Mouse (Mus musculus): Measurements from ENCODE around the gene Rtkn2.
A peak's percentile ranks its signal among the peaks of the same experiment; 100 is the strongest.

Gene Rtkn2

DNA sequence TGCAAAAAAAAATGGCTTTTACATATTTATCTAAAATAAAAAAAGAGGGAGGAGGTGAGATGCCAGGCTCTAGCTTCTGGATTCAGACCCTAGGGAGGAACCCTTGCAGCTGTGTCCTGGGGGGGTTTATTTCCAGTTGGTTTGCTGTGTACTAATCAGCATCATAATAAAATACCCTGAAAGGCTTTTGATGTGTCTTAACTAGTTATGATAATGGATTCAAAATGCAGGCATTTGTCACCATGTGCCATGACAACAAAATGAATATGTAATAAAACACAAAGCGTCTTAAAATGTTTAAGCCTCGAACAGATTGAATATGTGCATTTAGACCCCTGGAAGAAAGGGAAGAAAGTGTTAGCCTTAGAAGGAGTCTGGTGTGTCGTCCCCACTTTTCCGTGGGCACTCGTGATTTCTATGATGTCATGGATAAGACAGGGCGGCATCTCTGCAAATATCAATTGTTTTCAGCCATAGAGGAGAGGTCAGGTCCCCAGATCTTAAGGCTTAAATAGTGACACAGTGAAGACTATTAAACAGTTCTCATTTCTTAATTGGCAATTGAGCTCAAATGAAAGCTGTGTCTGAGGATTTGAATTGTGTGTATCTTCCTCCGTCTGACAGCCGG lies 59.7 kb downstream of the Rtkn2 start:
- DNase-seq (ENCODE audit: extremely low spot score, low read depth, low spot score) = no peak

DNA sequence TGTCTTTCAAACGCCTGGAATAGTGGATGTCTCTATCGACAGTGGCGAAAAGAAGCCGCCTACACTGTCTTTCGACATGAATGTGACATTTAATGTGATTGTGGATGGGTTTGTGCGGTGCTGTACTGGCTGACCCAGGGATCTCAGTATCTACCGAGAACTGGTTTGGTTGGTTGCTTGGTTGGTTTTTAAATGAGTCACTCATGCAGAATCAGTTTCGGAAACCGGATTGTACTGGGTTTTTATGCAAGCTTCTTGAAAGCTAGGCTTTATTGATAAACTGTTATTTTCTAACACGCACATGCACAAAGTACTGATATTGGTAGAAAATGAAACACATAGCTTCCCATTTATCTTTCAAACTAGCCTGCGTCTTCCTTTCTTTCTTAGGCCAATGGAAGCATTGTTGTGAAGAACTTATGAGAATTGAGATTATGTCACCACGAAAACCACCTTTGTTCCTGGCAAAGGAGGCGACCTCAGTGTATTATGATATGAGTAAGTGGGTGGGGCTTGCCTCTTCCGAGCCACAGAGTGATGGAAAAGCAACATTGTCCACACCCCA lies 60.4 kb downstream of the Rtkn2 start:
- no peak for DNase-seq (ENCODE audit: extremely low spot score, low read depth, low spot score)

DNA sequence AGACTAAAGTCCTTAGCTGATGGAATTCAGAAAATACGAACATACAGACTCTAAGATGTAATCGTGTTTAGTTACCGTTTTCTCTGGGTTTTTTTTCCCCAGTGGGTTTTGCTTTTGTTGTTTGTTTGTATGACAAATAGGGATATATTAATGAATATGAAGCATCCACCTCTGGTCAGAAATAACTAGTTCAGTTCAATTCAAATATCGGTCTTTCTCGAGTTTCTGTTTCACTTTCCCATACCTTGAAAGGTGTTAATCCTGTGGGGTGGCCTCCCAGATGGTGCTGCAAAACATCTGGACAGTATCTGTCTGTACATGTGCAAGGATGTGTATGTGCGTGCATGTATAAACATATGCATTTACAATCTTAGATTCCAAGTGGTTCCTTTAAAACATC lies 61.0 kb downstream of the Rtkn2 start:
- DNase-seq (ENCODE audit: extremely low spot score, low read depth, low spot score) = no peak

DNA sequence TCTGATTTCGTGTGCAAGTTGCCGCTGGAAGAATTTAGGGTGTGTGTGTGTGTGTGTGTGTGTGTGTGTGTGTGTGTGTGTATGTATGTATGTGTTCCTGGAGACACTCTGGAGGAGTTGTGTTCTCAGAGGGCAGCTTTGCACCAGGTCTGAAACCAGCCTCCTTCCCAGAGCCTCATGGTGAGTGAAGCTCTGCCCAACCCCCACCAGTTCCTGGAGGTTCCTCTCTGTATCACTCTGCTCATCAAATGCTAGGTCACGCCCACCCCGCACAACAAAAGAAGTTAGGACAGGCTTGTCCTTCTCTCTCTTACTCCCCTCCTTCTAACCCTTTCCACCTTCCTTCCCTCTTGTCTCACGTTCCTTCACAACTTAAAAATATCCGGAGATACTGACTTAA lies 64.6 kb downstream of the Rtkn2 start:
- DNase-seq (ENCODE audit: extremely low spot score, low read depth, low spot score) = no peak

DNA sequence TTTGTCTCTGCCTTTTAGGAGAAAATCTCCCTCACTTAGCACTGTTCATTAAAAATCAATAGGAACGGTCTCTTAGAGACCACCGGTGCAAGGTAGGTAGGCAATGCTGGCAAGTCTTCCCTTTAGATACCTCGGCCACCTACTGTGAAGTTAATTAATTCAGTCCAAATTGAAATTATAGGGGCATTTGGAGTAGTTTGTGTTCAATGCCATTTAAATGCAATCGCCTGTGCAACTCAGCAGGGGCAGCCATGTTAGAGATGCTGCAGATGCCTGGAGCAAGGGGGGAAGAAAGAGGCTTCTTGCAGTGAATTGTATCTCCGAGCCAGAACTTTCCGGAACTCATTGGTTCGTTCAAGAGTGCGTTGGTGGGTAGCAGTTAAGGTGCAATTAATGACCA lies 65.5 kb downstream of the Rtkn2 start:
- DNase-seq (ENCODE audit: extremely low spot score, low read depth, low spot score) = no peak

DNA sequence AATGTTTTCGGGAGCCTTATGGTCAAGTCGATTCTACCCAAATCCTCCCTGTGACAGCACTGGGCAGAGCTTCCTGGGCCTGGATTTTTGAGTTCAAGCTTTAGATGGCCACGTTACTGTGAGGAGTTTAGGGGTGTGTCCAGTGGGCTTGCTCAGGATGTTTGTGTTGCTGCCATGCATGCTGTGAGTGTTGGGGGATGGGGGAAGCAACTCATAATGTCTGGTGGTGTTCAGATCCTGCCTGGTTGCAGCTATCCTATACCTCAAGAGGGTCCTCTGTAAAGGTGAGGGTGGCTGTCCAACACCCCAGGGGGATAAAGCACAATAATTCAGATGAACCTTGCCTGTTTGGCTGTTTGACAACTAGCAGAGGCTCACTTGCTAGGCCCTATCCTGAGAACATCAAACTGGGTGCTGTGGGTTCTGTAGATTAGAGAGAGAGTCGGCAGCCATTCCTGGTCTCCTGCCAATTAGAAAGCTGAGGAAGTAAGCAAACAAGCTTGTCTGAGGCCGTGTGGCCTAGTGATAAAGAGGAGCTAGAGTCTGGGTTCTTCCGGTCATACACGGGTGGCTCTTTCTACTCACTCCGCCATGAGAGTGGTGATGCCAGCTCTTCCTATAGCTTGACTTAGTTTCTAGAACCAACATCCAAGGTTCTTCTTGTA lies 69.4 kb downstream of the Rtkn2 start:
- no peak for DNase-seq (ENCODE audit: extremely low spot score, low read depth, low spot score)

DNA sequence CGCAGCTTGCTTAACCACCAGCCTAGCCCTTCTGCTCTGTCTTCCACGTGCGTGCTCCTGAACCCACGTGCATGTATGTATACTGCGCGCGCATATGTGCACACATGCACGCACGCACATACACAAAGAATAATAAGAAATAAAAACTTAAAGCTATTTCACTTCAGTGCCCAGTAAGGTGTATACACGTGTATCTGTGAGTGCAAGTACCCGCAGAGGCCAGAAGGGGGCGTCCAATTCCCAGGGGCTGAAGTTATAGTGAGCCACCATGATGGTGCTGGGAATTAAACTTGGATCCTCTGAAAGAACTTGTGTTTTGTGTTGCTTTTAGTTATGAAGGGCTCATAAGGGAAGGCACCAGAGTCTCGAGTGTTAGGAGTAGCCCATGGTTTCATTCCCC lies 71.5 kb downstream of the Rtkn2 start:
- DNase-seq (ENCODE audit: extremely low spot score, low read depth, low spot score) = no peak

DNA sequence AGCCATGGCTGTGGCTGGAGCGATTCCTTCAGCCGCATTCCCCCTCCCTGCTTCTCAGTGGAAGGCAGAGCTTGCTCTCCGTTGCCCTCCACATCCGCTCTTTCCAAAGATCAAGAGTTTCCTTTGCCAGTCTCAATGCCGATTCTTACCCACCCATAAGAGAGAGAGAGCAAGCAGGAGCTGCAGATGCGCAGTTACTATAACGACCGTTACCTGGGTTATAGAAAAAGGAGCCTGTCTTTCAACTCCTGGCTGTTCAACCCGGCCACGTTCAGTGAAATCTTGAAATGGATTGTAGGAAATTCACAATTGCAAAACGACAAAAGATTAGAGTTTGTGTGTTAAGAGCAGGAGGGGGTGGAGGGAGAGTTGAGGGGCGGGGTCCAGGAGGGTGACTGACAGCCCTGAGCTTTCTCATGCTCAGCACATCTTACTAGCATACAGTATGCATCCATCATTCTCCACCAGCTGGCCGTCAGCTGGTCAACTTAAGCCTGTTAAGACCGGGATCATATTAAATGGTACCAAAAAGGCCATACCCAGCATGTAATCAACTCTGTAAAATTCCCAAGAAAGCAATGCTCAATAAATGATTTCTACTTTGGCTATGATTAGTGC lies 72.1 kb downstream of the Rtkn2 start:
- no peak for DNase-seq (ENCODE audit: extremely low spot score, low read depth, low spot score)

DNA sequence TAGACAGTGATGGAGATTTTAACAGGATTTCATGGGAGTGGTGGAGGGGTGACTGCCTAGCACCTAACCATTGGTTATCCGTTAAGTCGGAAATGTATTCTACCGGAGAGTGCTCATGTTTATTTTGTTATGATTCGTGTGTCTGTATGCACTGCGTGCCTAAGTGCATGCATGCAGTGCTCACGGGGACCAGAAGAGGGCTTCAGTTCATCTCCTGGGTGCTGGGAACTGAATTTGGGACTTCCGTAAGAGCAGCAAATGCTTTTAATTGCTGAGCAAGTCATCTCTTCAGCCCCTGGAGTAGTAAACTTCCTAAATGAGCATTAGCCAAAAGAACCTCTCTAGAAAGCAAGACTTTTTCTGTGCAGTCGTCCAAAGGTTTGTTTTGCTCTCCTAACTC lies 72.9 kb downstream of the Rtkn2 start:
- no peak for DNase-seq (ENCODE audit: extremely low spot score, low read depth, low spot score)

DNA sequence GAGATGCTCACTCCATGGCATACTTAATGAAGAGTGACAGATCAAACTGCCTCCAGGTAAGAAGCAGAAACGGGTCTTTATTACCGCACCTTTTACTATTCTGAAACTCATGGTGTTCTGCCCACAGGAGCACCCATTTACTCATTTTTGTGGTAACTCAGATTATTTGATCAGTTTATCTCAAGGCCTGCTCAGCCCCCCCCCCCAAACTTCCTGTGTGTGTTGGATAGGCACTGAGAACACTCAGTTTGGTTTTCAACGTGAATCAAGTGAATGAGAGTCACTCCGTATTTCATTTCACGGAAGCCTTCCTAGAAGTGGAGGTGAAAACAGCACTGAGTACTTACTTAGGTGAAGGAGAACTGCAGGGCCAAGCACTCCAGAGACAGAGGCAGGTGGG lies 74.8 kb downstream of the Rtkn2 start:
- DNase-seq (ENCODE audit: extremely low spot score, low read depth, low spot score) = no peak

DNA sequence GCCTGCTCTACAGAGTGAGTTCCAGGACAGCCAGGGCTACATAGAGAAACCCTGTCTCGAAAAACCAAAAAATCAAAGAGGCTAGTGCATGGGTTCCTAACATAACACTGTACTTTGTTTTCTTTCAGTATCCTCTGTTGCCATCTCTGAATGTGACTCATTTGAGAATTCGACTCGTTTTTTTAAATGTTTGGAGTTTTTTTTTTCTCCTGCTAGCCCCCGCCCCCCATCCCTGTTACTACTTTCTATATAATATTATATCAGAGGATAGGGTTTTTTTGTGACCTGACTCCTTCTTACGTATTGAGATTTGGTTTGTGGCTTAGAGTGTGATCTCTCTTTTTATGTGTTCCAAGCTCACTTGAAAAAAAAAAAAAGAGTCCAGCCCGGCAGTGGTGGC lies 75.3 kb downstream of the Rtkn2 start:
- DNase-seq (ENCODE audit: extremely low spot score, low read depth, low spot score) = no peak

DNA sequence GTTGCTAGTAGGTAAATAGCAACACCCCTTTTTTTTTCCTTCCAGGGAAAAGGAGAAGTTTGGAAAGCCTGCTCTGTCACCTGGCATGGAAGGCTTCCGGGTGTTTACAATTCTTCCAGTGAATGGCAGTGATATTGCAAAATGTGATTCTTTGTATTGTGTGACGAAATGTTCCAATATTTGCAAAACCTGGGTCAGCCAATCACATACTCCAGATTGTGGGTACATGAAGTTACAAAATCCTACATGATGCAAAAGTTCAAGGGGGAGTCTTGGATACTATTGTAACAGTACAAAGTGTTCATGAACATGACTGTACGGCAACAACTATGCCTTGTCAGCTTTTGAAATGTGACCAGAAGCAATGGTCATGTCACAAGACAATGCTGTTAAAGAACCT lies 78.5 kb downstream of the Rtkn2 start:
- no peak for DNase-seq (ENCODE audit: extremely low spot score, low read depth, low spot score)

DNA sequence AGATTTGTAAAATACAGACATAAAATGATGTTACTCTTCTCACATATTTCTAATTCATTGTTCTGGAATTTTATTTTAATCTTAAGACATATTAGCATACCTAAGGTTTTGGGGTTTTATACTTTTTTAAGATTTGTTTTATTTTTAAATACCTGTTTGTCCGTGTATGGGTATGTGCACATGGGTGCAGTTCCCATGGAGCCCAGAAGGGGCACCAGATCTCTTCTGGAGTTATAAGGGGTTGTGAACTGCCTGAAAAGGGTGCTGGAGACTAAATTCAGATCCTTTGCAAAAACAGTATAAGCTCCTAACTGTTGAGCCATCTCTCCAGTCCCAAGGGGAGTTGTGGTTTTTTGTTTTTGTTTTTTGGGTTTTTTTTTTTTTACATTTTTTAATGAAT lies 79.0 kb downstream of the Rtkn2 start:
- no peak for DNase-seq (ENCODE audit: extremely low spot score, low read depth, low spot score)

DNA sequence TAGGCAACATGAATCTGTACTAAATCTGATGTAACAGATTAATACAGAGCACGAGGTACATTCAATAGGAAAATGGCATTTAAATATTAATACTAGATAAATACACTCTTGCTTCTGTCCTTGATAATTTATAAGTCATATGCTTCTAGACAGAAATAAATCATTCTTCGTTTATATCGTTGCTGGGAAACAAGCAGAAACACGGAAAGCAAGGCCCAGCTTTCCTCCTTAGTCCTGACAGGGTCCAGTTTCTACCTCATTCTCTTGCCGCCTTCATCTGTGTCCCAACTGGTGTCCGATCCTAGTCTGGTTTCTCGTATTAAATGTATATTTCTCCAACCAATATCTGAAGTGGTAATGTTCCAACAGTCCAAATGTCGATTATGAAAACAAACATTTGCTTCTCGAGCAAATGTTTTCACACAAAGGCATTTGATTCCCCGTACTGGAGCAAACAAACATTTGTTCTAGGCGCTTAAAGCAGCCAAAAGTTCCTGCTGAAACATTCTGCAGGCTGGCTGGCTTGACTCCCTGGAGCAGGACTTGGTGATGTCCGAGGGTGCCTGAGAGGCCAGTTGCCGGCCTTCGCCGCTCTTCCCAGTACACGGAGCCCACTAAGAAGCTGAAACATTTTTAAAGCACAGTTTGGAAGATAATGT lies 81.3 kb downstream of the Rtkn2 start:
- no peak for DNase-seq (ENCODE audit: extremely low spot score, low read depth, low spot score)

DNA sequence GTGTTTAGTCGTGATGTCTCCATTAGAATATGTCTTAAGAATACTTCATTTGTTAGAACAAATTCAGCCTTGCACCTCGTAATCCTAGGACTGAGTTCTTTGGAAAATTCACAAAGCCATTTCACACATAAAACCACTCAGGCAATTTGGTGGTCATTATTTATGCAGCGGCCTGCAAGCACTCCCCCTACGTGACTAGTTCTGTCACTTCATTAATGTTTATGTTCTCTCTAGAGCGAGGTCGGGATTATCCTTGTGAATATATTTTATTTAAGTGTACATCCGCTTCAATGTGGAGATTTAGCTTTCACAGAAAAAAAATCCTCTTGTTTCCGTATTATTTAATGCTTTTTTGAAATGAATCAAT lies 81.9 kb downstream of the Rtkn2 start:
- DNase-seq (ENCODE audit: extremely low spot score, low read depth, low spot score) = peak; percentile 12

DNA sequence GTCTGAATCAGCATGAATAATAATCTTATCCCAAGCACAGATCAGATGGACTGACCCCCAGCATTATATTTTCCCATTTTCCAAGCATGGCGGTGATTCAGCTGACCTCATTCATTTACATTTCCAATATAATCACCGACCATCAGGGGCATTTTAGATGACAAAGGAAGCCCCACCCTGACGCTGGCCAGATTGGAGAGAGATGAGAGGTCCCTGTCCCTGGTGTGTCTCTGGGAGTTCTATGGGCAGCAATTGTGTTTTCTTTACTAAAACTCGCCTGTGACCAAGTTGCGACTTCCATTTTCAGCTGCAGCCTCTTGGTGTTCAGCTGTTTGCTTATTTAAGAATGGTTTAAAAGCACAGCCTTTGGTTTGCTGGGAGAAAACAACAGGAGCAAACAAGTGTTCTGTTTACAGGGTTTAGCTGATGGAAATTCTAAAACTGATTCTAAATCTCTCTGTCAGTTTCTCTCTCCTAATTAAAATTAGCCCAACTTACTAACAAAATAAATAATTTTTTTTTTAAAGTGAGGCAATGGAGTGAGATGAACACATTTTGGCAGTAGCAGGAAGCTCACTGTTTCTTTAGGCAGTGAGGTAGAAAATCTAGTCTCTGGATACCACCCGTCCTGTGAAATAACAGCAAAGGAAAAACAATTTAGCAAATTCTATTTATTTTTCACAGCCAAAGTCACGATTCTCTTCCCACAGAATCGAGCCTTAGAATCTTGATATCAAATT lies 84.6 kb downstream of the Rtkn2 start:
- DNase-seq (ENCODE audit: extremely low spot score, low read depth, low spot score) = no peak

DNA sequence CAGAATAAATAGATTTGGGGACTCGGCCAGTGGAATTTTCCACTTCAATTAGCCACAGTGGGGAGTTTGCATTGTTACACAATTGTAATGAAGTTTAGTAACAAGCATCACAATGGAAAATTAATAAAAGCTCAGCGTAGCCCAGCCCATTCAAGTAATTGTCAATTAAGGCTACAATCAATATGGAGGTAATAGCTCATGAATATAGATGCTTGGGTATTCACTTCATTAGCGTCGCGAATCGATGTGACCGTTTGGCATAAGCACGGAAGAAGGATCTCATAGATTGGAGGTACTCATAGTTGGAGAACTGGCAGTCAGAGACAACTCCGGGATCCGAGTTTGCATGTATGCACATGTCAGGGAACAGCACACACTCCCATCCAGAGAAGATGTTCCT lies 85.2 kb downstream of the Rtkn2 start:
- no peak for DNase-seq (ENCODE audit: extremely low spot score, low read depth, low spot score)

DNA sequence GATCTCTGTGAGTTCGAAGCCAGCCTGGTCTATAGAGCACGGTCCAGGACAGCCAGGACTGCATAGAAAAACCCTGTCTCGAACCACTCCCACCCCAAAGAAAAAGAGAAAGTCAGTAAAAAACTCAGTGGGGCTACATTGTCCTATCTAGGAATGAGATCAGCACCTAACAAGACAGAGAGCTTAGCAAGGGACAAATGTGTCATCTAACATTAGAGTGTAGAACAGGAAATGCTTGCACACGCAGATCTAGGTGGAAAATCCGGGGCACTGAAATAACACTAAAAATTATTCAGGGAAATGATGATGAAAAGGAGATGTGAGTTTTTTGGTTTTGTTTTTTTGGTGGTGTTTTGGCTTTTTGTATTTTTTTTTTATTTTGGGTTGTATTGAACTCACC lies 86.8 kb downstream of the Rtkn2 start:
- DNase-seq (ENCODE audit: extremely low spot score, low read depth, low spot score) = no peak

DNA sequence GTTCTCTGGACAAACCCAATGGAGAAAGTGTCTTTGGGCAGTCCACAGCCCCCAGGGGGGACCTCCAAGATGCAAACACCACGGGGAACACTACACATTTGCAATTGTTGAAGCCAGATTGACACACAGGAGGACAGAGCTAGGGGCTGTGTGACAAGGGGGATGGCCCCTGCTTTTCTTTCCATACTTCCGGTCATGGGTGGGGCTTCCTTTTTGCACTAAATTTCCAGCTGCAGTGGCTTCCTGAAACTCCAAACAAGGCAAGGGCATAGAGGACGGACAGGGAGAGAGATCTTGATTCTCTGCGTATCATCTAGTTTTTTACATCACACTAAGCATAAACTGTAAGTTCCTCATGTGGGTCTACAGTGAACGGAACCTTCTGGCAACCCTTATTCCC lies 88.6 kb downstream of the Rtkn2 start:
- DNase-seq (ENCODE audit: extremely low spot score, low read depth, low spot score) = no peak

DNA sequence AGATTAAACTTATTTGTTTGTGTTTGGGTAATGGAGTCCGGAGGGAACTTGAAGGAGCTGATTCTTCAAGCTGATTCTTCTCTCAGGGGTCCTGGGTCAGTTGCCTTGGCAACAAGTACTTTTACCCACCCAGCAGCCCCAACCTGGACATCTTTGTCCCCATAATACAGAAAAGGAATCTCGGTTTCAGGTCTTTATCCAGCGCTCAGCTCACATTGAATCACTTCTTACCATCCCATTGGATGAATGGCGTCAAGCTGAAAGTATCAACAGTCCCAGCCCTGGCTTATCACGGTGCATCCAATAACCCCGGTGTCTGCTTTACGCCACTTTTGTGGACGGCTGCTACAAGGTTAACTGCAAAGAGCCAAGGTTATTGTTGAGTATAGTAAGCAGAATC lies 89.1 kb downstream of the Rtkn2 start:
- no peak for DNase-seq (ENCODE audit: extremely low spot score, low read depth, low spot score)

DNA sequence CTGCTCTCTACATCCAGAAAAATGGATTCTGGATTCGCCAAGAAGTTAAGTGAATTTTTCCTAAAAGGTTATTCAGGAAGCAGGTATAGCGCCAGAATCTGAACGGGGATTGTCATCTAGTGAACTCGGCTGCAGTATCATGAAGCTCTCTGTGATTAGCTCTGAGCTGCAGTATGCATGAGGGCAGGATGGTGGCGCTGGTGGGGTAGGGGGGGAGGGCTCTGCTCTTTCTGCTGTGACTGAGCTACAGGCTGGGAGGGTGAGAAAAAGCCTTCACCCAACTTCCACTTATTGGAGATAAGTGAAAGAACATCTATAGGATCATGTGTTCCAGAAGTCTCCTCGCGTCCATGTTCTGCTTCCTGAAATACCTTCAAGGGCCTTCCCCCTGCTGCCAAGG lies 91.7 kb downstream of the Rtkn2 start:
- DNase-seq (ENCODE audit: extremely low spot score, low read depth, low spot score) = no peak
